Mouse (Mus musculus) ES-E14 (cell line): Measurements from ENCODE around the gene Anks1b.

Experiments
- CHD2 ChIP-seq: IDR thresholded peaks from 2 replicates; pipeline ENCODE4 v1.6.1; 2014; ENCODE audit warnings: mild to moderate bottlenecking, low read depth, low read length, inconsistent platforms
- HCFC1 ChIP-seq: IDR thresholded peaks from 2 replicates; pipeline ENCODE4 v1.6.1; 2012; ENCODE audit warnings: low read length, inconsistent platforms, borderline replicate concordance; ENCODE audit not compliant: insufficient read depth
- ZC3H11A ChIP-seq: IDR thresholded peaks from 2 replicates; pipeline ENCODE4 v1.6.1; 2012; ENCODE audit warnings: low read depth, mild to moderate bottlenecking, inconsistent platforms, low read length, borderline replicate concordance

GRCm38 (mm10) chr10:89855251-89855875 is 17.9 kb upstream of the Anks1b start:
- TF ChIP-seq CHD2 (no peak), HCFC1 (no peak), ZC3H11A (no peak)
